Mouse (Mus musculus) heart, postnatal 0 days (tissue): ENCODE results near the gene Hspb11.

ENCODE experiments used
- CTCF ChIP-seq: IDR thresholded peaks from 2 replicates; pipeline ENCODE4 v1.5.1; 2016; ENCODE audit warnings: antibody characterized with exemption, control low read depth, low read depth
- EP300 ChIP-seq: IDR thresholded peaks from 2 replicates; pipeline ENCODE4 v1.6.1; 2016; ENCODE audit warnings: antibody characterized with exemption, low read depth

DNA sequence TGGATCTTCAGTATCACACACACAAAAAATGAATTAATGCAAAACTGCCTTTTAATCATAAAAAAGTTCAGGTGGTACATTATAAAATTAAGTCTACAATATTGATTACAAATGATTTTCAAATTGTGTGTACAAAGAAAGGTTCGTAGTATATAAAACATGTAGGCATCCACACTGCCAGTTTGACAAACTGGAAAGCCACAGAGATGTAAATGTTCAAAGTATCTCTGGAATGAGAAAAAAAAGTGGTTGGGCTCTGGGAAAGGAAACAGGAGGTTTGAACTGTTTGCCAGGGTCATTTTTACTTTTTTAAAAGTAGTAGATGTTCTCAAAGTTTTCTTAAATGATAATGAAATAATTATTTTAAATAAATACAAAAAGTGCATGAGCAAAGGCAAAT, 7.4 kb upstream of the Hspb11 start:
- TF ChIP-seq CTCF (no peak), EP300 (no peak)
